Mouse (Mus musculus): ENCODE measurements around the gene Mylpf.

Mylpf gene

GRCm38 (mm10) chr7:127262218-127262961 lies 53.7 kb downstream of the Mylpf start:
- DNase-seq = no peak

- DNase-seq = no peak
Observed at GRCm38 (mm10) chr7:127263526-127263925, 54.8 kb downstream of the Mylpf start.
